Mouse (Mus musculus): Measurements from ENCODE around the gene Cyp2b13.
"Not testable (repeated sequence)": the region's sequence is repeated elsewhere in the genome, so short reads cannot be mapped to it uniquely, and the experiment has no call there.

The Cyp2b13 gene

DNA sequence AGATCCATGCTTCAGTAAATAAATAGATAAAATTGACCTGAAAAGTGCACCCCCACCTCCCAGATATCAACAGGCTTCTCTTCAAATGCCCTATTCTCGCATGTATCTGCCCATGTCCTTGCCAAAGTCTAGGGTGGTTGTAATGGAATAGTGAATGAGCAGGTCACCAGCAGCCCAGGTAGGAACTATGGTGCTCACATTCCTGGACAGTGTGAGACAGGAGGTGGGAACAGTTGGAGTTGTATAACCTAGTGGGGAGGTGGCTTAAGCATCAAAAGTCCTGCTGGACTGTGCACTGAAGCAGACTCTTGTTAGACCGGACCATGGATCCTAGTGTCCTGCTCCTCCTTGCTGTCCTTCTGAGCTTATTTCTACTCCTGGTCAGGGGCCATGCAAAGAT, at the start of gene Cyp2b13:
Gene Cyp2b13, plus strand, starts transcription at position 301 of the 400 bp plus-strand sequence.
- DNase-seq (ENCODE audit: low spot score) = not testable (repeated sequence)

- not testable (repeated sequence) for DNase-seq (ENCODE audit: low spot score)
Observed at GRCm38 (mm10) chr7:26019814-26020332, 41.4 kb upstream of the Cyp2b13 start.

DNA sequence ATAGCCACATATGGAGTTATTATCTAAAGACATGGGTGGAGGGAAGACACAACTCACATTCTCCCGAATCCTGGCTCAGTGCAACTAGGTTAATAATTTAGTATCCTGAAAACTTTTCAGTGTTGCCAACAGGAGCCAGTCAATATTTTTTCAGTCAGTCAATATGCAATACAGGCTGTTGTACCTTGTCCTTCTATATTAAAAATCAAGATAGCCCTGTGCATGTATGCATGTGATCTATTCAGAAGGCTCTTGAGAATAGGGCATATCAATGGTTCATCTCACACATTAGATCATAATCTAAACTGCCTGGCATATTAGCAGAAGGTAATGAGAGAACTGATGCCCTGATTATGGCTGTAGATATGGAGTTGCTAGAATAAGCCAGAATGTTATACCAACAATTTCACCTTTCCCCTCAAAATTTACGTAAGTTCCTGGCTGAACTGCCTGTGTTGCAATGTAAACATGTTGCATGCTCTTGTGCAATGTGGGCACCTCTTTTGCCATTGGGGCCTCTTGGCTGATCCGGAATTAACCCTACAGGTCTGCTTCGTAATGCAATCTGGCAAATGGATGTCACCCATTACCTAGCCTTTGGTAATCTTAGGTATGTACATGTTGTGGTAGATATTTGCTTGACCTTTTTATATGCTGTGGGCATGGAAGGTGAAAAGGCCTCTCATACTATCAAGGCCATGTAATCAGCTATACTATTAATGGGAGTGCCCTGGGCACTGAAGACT, 6.2 kb upstream of the Cyp2b13 start:
- DNase-seq (ENCODE audit: low spot score) = not testable (repeated sequence)

- DNase-seq (ENCODE audit: low spot score) = not testable (repeated sequence)
Observed at GRCm38 (mm10) chr7:26071677-26072076, 10.4 kb downstream of the Cyp2b13 start.

DNA sequence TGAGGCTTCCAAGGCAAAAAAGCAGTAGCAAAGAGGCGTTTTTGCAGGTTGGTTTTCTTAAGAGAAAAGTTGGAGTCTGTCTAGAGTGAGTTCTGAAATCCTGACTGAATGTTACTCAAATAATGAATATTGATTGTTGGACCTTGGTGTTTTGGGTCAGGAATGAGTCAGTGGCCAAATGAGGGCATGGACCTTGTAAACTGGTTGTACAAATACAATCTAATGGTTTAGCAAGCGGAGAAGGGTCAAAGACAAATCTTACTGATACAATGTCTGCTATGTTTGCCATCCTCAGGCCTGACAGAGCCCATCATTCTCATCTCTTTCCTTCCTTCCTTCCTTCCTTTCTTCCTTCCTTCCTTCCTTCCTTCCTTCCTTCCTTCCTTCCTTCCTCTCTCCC, 21.3 kb downstream of the Cyp2b13 start:
- DNase-seq (ENCODE audit: low spot score) = no peak

GRCm38 (mm10) chr7:26087391-26087790, 26.1 kb downstream of the Cyp2b13 start:
- no peak for DNase-seq (ENCODE audit: low spot score)

- DNase-seq (ENCODE audit: low spot score) = not testable (repeated sequence)
Observed at GRCm38 (mm10) chr7:26088578-26088977, 27.3 kb downstream of the Cyp2b13 start.

GRCm38 (mm10) chr7:26139623-26140022, 78.3 kb downstream of the Cyp2b13 start:
- DNase-seq (ENCODE audit: low spot score) = not testable (repeated sequence)

GRCm38 (mm10) chr7:26143657-26144056, 82.4 kb downstream of the Cyp2b13 start:
- not testable (repeated sequence) for DNase-seq (ENCODE audit: low spot score)
